Mouse (Mus musculus) CH12.LX (cell line): ENCODE data around the gene Tcl1b4. TPM values are rescaled to one million over a fixed set of nuclear protein-coding genes. Genes with fewer than 3 reads are reported as not detected.
"Not testable (repeated sequence)": the region's sequence is repeated elsewhere in the genome, so short reads cannot be mapped to it uniquely, and the experiment has no call there.

Experiments
- DNase-seq: peaks from one replicate; pipeline ENCODE4 v3.0.0-alpha.2; 2013; ENCODE audit errors: extremely low read depth
- H3K27ac ChIP-seq: 2 replicates; pipeline ENCODE4 v1.5.1; 2012; ENCODE audit warnings: low read depth, mild to moderate bottlenecking, control low read depth, moderate library complexity; ENCODE audit not compliant: insufficient read depth
- H3K27me3 ChIP-seq: replicated peaks from 2 replicates; pipeline ENCODE3; 2012; ENCODE audit warnings: inconsistent platforms
- H3K36me3 ChIP-seq, 2 experiments: replicated peaks in 1 of 2; 2 replicates each; pipeline versions ENCODE3 to v1.6.1; 2012; ENCODE audit warnings: inconsistent platforms in 1 of 2, low read length in 1 of 2, mild to moderate bottlenecking in 1 of 2, mixed read lengths in 1 of 2, moderate library complexity in 1 of 2; ENCODE audit not compliant: control insufficient read depth in 1 of 2, insufficient read depth in 1 of 2
- H3K4me1 ChIP-seq, 2 experiments: 2 replicates each; pipeline ENCODE4 v1.6.1; 2012; ENCODE audit warnings: inconsistent platforms in 1 of 2, moderate library complexity in 1 of 2; ENCODE audit not compliant: insufficient read depth in 2 of 2, control insufficient read depth in 1 of 2
- H3K4me2 ChIP-seq: 2 replicates; pipeline ENCODE4 v1.6.1; 2012; ENCODE audit warnings: low read depth, mild to moderate bottlenecking, control low read depth; ENCODE audit not compliant: poor library complexity, insufficient read depth, severe bottlenecking
- H3K4me3 ChIP-seq, 3 experiments: fragments of 150-350 bp in 1 of 3; sonication (generic) in 1 of 3; replicated peaks in 1 of 3; 2 replicates each; pipeline versions ENCODE3 to v1.5.1; 2011 to 2012; ENCODE audit warnings: low read depth in 2 of 3, low read length in 2 of 3, mild to moderate bottlenecking in 2 of 3, moderate library complexity in 2 of 3, control low read depth in 1 of 3, improper control_type of control experiment in 1 of 3, inconsistent platforms in 1 of 3, mixed read lengths in 1 of 3; ENCODE audit not compliant: poor library complexity in 1 of 3
- H3K79me2 ChIP-seq: replicated peaks from 2 replicates; pipeline ENCODE4 v1.6.1; 2012; ENCODE audit warnings: mild to moderate bottlenecking, moderate library complexity; ENCODE audit not compliant: control insufficient read depth, poor library complexity, insufficient read depth, severe bottlenecking; ENCODE audit errors: extremely low read depth
- H3K9ac ChIP-seq: 2 replicates; pipeline ENCODE4 v1.6.1; 2012; ENCODE audit warnings: low read depth, mild to moderate bottlenecking, control low read depth, moderate library complexity; ENCODE audit not compliant: insufficient read depth
- H3K9me3 ChIP-seq: replicated peaks from 2 replicates; pipeline ENCODE3; 2012; ENCODE audit warnings: low read length, inconsistent platforms, mixed read lengths
- CTCF ChIP-seq, 2 experiments: IDR thresholded peaks in 1 of 2; conservative IDR thresholded peaks in 1 of 2; 2 replicates each; pipeline ENCODE4 v1.5.1; 2011 to 2012; ENCODE audit warnings: low read depth in 2 of 2, low read length in 2 of 2, improper control_type of control experiment in 1 of 2, inconsistent platforms in 1 of 2, mild to moderate bottlenecking in 1 of 2, moderate library complexity in 1 of 2
- dilution Hi-C: fragments of 300-500 bp; cut with MboI; formaldehyde crosslinking; loops from 2 replicates; pipeline ENCODE4 v1.14.3; 2020; ENCODE audit warnings: low sequenced_read_pairs; ENCODE audit not compliant: extremely low pct_unique_long_range_greater_than_20kb, extremely low pct_ligation_motif_present
- in situ Hi-C: fragments of 300-500 bp; cut with MboI; formaldehyde crosslinking; loops from 3 replicates; pipeline ENCODE4 v1.14.3; 2019; ENCODE audit warnings: low sequenced_read_pairs, low pct_ligation_motif_present, low pct_unique_long_range_greater_than_20kb, mixed read lengths
- polyA plus RNA-seq: library from polyadenylated mRNA; unstranded; fragments of >175 nt; gene quantifications from 2 replicates; pipeline ENCODE4 v1.2.1, GENCODE M21; 2012; ENCODE audit warnings: low read depth; ENCODE audit not compliant: insufficient read length
- total RNA-seq, 2 experiments: library from RNA; depleted of rRNA; stranded (reverse); fragments of 300-350 nt in 1 of 2; fragments of >200 nt in 1 of 2; gene quantifications; 2 replicates each; pipeline ENCODE4 v1.2.3; 2012 to 2014

Gene Tcl1b4
- total and polyA plus RNA-seq, 3 experiments = not detected

DNA sequence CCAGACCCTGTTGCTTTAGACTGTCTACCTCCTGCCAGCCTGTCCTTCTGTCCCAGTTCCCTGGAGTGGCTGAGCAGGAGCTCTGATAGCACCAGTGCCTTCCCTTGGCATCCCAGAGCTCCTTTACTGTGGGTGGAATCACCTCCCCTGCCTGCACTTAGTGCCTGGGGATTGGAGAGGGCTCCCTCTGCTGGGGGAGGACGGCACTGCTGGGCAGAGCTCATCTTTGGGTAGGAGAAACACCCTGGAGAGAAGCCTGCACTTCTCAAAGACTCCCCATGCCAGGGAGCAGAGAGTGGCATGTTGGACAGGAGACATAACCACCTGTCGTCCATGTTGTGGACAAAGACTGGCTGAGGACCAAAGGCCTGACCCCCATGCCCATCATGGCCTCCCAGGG, 27.4 kb upstream of the Tcl1b4 start:
- H3K79me2 ChIP-seq, H3K4me1 ChIP-seq, H3K4me3 ChIP-seq, H3K9ac ChIP-seq, H3K27ac ChIP-seq, in situ Hi-C loops, DNase-seq, H3K9me3 ChIP-seq, H3K4me2 ChIP-seq, H3K36me3 ChIP-seq, dilution Hi-C loops: not testable (repeated sequence)
- H3K27me3 ChIP-seq = peaks cover 49% of the 10 kb centered on the region
- TF ChIP-seq CTCF (conservative IDR thresholded peaks at IDR 0.05 in 1 of 2, IDR thresholded peaks at IDR 0.05 in 1 of 2; ENCODE audit: low read depth in 2 of 2, low read length in 2 of 2) = peak in 1 of 2 experiments; percentile 23; a peak in 2 of 4 replicates

DNA sequence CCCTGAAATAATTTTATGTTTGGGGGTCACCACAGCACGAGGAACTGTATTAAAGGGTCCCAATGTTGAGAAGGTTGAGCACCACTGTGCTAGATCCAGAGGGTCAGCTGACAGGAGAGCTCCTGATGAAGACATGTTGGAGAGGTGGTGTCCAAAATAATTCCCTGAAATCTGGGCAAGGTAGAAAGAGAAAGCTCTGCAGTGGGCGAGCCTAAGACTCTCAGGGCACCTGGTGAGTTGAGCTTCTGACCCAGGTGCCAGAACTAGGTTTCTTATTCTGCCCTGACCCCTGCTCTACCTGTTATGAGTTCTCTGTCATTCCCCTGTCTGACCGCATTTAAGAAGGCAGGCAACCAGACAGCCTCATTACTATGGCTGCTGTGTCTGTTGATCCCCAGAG, 25.7 kb upstream of the Tcl1b4 start, which contains the start of gene Tcl1b5:
Gene Tcl1b5, plus strand, starts transcription at position 301 of the 400 bp plus-strand sequence.
- DNase-seq, H3K27ac ChIP-seq, H3K9me3 ChIP-seq, in situ Hi-C loops, H3K4me2 ChIP-seq, H3K4me1 ChIP-seq, H3K79me2 ChIP-seq, H3K36me3 ChIP-seq, H3K9ac ChIP-seq, H3K4me3 ChIP-seq, dilution Hi-C loops: not testable (repeated sequence)
- H3K27me3 ChIP-seq = peaks cover 38% of the 10 kb centered on the region

DNA sequence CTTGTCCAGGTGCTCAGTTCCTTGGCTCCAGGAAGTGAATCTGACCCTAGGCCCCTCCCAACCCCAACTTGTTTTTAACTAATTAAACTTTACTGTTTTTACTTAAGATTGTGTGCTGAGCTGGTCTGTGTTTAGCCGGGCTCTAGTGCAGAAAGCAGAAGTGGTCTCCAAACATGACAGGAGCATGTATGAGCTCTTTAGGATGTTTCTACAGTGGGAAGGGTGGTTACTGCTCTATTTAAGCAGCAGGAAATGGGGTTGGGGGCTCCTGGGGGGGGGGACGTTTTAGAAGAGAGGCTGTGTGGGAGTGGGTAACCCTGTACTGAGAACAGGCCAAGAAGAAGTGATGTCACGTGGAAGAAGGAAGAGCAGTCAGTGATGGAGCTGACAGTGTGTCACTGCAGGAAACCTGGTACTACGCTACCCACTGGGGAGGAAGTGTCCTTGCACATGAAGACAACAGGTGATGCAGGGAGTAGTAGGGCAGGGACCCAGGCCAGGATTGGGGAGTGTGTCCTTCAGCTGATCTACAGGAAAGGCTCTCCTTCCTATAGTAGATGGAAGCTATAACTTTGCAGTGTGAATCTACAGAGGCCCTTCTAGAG, 20.6 kb upstream of the Tcl1b4 start:
- H3K4me3 ChIP-seq, H3K4me2 ChIP-seq, H3K27ac ChIP-seq, H3K9ac ChIP-seq, DNase-seq, in situ Hi-C loops, H3K9me3 ChIP-seq, dilution Hi-C loops, H3K36me3 ChIP-seq, H3K79me2 ChIP-seq, H3K4me1 ChIP-seq: not testable (repeated sequence)
- peaks cover 25% of the 10 kb centered on the region for H3K27me3 ChIP-seq

DNA sequence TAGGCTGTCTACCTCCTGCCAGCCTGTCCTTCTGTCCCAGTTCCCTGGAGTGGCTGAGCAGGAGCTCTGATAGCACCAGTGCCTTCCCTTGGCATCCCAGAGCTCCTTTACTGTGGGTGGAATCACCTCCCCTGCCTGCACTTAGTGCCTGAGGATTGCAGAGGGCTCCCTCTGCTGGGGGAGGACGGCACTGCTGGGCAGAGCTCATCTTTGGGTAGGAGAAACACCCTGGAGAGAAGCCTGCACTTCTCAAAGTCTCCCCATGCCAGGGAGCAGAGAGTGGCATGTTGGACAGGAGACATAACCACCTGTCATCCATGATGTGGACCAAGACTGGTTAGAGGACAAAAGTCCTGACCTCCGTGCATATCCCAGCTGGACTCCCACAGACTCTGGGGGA, 12.8 kb upstream of the Tcl1b4 start:
- dilution Hi-C loops, H3K9me3 ChIP-seq, H3K36me3 ChIP-seq, H3K4me2 ChIP-seq, in situ Hi-C loops, H3K27ac ChIP-seq, H3K4me1 ChIP-seq, H3K9ac ChIP-seq, H3K79me2 ChIP-seq, H3K4me3 ChIP-seq, DNase-seq: not testable (repeated sequence)
- peak; percentile 21 to 34 for TF ChIP-seq CTCF (conservative IDR thresholded peaks at IDR 0.05 in 1 of 2, IDR thresholded peaks at IDR 0.05 in 1 of 2; ENCODE audit: low read depth in 2 of 2, low read length in 2 of 2)
- peaks cover 14% of the 10 kb centered on the region for H3K27me3 ChIP-seq

DNA sequence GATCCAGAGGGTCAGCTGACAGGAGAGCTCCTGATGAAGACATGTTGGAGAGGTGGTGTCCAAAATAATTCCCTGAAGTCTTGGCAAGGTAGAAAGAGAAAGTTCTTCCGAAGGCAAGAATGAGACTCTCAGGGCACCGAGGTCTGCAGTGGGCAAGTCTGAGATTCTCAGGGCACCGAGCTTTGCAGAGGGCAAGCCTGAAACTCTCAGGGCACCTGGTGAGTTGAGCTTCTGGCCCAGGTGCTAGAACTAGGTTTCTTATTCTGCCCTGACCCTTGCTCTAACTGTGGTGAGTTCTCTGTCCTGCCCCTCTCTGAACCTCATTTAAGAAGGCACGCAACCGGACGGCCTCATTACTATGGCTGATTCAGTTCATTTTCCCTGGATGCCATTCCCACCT, 11.0 kb upstream of the Tcl1b4 start, which contains the start of gene Tcl1b3:
Gene Tcl1b3, plus strand, starts transcription at position 301 of the 400 bp plus-strand sequence.
- dilution Hi-C loops, H3K27ac ChIP-seq, DNase-seq, H3K79me2 ChIP-seq, H3K36me3 ChIP-seq, in situ Hi-C loops, H3K9me3 ChIP-seq, H3K4me3 ChIP-seq, H3K4me1 ChIP-seq, H3K9ac ChIP-seq, H3K4me2 ChIP-seq: not testable (repeated sequence)
- H3K27me3 ChIP-seq = peaks cover 16% of the 10 kb centered on the region

DNA sequence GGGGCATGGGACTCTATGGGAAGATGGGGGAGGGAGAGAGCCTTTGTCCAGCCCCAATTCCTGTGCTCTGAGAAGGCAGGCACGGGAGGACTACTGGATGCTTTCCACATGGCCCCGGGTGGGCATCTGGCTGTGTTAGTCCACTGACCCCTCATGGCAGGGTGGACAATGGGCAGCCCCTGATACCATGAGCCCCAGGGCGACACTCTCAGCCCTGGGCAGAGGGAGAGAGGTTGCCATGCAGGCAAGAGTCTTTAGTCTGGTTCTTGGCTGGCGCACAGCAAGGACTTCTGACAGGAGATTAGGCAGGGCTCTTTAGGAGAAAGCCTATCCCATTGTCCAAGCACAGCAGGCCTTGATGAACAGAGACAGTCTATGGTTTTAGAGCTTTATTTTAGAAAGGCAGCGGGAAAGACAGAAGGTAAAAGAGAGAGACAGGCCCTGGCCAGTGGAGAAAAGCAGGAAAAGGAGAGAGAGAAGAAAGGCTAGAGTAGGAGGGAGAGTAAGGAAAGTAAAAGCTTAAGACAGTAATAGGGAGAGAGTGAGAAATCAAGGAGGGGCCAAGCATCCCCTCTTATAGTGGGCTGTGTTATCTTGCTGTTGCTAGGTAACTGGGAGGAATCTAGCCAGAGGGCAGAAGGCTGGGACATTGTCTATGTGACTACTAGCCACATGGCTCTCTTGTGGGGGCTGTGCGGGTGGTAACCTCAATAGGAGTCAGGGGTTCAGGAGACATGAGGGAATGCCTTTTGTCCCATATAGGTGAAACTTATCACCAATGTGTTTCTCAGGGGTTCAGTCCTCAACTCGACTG, 1.9 kb upstream of the Tcl1b4 start:
- H3K36me3 ChIP-seq, in situ Hi-C loops: not testable (repeated sequence)

More for the DNA sequence above, 1.9 kb upstream of the Tcl1b4 start:
- H3K27ac ChIP-seq, H3K4me1 ChIP-seq, H3K9ac ChIP-seq, H3K9me3 ChIP-seq, dilution Hi-C loops, H3K4me2 ChIP-seq, H3K4me3 ChIP-seq, DNase-seq, H3K79me2 ChIP-seq: not testable (repeated sequence)
- H3K27me3 ChIP-seq = peaks cover 19% of the 10 kb centered on the region
